Mouse (Mus musculus) lung, postnatal 0 days (tissue): ENCODE results near the gene Neurl3.
A peak's percentile ranks its signal among the peaks of the same experiment; 100 is the strongest.

Experiments
- CTCF ChIP-seq: IDR thresholded peaks from 2 replicates; pipeline ENCODE4 v1.5.1; 2016; ENCODE audit warnings: antibody characterized with exemption, mild to moderate bottlenecking
- EP300 ChIP-seq: IDR thresholded peaks from 2 replicates; pipeline ENCODE4 v1.6.1; 2016; ENCODE audit warnings: antibody characterized with exemption, mild to moderate bottlenecking, control low read depth

DNA sequence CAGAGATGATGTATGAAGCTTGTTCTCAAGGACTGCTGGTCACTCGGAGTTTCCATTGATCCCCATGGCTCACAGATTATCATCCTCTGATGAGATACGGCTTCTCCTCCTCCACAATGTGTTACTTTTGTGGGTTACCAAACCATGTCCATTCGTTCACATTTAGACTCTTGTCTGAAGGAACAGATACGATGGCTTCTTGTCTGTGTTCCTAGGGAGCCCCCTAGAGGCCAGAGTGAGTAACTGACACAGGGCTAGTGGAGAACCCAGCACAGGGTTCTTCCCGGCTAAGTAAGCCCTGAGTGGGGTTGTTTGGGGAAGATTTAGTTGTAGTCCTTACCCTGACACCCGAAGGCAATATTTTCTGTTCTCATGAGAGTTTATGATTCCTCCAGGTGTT is 21.7 kb downstream of the Neurl3 start:
- TF ChIP-seq CTCF (peak; percentile 95), EP300 (no peak)
